Mouse (Mus musculus): Measurements from ENCODE around the gene Taar4.

The Taar4 gene

GRCm38 (mm10) chr10:24008143-24008542 lies 47.8 kb downstream of the Taar4 start:
- no peak for DNase-seq
